Mouse (Mus musculus): Measurements from ENCODE around the gene Ehd3. TPM values are rescaled to one million over a fixed set of nuclear protein-coding genes. Genes with fewer than 3 reads are reported as not detected.

Gene Ehd3
- 10 to 100 TPM; 78.2 to 80.3 TPM for total RNA-seq (2021)
- long read RNA-seq, experiment 1, transcript Ehd3-201 (6 exons, 3,659 nt): major isoform, 50 of 65 reads
- long read RNA-seq, experiment 1, partial matches to known transcripts: 2 of 65 reads
- long read RNA-seq, experiment 1, other reads (novel, unspliced or antisense): 10 of 65 reads
- long read RNA-seq, experiment 2, transcript Ehd3-202 (1 exons, 3,528 nt): minor isoform, 6 of 65 reads
- long read RNA-seq, experiment 2, transcript Ehd3-201 (6 exons, 3,659 nt): major isoform, 52 of 65 reads
- long read RNA-seq, experiment 2, partial matches to known transcripts: 6 of 65 reads
- long read RNA-seq, experiment 2, other reads (novel, unspliced or antisense): 1 of 65 reads

DNA sequence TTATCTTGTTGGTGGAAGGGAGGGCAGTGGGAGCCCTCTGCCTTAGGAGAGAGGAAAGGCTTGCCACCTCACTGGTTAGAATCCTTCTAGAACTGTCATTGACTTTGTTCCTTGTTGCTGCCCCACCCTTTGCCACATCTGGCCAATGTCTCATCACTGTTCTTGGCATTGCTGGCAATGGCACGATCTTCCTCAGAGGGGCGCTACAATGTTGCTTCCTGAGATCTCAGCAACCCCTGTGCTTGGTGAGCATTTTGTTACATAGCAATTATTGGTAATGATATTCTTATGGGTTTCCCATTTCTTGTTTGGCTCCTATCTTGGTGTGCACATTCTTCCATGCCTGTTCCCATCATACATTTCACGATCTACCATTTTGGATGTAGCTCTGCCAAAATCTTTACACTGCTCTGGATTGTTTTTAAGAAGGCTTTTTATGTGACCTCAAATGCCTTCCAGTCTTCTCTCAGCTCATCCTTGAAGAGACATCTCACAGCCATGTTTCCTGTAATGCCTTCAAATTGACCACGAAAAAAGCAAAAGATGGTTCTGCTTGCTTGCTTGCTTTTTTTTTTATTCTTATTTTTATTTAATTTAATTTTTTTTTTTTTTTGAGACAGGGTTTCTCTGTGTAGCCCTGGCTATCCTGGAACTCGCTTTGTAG is at the start of gene Ehd3:
TSS of gene Ehd3 (plus strand) at position 614 of the 664 bp plus-strand sequence.
- DNase-seq (ENCODE audit: low spot score in 2 of 2): no peak
- intact Hi-C loops (cut with DNase I): loop anchor here (1.0 to 2.0 kb wide), 2 partner anchors 79 to 501 kb away; no protein-coding TSS in a partner anchor

DNA sequence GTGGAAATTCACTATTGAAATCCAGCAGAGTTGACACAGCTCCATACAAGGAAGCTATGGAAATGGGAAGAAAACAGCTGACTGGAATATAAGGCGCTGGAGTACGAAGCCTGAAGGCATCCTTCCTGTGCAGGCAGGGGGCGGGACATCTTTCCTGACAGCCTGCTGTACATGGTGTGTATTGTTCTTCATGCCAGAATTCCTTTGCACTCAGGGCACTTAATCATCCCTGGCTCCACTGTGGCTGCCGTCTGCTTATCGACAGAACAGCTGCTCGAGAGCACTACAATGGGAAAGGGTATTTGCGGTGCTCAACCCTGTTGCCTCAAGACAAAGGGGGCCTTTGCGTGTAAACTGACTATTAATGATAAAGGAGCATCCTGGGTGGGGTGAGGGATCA is 33.0 kb upstream of the Ehd3 start:
- intact Hi-C loops (cut with DNase I): no loop called here
- DNase-seq (ENCODE audit: low spot score in 2 of 2): peak in 1 of 2 experiments; percentile 2

DNA sequence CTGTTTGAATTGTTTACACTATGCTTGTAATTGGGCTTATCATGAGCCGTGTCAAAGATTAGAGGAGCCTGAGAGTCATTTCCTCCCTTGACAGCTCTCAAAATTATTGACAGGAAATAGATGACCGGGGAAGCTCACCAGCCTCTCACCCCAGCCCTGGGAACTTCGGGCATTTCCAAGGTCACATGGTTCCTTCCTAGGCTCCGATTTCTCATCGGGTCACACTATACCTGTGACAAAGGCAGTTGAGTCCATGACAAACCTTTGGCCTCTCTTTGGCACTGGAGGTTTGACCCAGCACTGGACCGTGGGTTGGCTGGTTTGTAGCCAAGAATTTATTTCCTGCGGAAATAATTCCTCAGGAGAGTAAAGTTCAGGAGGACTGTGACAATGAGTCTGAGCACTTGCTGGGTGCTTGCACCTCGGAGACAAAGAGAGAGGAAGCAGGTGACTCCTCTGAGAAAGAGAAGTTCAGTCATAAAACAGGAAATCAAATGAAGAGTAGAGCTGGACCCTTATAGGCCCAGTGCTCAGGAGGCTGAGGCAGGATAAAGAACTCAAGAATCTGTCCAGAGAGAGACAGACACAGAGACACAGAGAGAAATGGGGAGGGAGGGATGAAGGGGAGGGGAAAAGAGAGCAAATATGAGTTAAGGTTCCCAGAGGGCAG is 17.2 kb upstream of the Ehd3 start:
- no peak for DNase-seq (ENCODE audit: low spot score in 2 of 2)
- intact Hi-C loops (cut with DNase I): no loop called here

DNA sequence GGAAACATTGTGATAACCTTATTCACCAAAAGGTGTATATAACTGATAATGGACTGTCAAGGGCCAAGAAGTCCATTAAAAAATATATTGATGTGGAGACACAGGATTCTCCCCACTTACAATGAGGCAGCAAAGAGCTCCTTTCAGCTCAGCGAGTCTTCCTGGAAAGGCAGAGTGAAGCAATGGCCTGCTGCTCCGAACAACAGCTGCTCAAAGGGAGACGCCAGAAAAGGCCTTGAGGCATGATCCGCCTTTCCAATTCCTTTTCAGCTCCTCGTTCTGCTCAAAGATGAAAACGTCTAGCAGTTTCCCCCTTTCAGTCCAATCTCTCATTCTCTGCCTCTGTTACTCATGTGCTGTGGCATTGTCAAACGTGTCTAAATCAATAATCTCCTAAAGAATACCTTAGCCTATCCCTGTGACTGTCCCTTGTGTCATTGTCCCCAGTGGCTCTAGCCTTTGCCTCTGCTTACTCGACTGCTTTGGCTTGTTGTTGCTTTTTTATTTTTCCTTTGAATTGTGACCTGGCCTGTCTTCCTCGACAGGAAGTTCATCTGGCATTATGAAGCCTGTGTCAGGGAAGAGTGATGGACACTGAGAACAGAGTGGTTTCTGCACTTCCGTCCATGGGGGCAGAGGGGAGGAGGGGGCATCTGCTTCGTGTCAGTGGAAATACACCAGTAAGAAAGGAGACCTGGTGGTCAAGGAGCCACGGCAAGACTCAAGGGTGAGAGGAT is 13.5 kb upstream of the Ehd3 start:
- intact Hi-C loops (cut with DNase I): no loop called here
- no peak for DNase-seq (ENCODE audit: low spot score in 2 of 2)

DNA sequence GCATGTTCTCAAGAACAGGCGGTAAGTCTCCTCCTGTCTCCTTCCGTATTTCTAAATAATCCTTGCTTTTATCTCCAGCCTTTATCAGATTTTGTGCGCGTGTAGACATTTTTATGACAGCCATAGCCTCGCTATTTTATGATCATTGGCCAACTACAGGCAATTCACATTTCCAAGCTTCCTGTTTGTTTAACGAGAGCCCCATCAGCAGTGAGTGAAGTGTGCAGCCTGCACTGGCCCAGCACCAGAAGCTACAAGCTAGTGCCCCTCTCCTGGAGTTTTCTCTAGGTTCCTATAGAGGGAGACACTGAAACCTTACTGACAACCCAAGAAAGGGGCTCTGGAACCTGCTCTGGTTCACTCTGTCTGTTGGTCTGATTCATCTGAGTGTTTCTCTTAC is 7.1 kb upstream of the Ehd3 start:
- intact Hi-C loops (cut with DNase I): no loop called here
- no peak for DNase-seq (ENCODE audit: low spot score in 2 of 2)

DNA sequence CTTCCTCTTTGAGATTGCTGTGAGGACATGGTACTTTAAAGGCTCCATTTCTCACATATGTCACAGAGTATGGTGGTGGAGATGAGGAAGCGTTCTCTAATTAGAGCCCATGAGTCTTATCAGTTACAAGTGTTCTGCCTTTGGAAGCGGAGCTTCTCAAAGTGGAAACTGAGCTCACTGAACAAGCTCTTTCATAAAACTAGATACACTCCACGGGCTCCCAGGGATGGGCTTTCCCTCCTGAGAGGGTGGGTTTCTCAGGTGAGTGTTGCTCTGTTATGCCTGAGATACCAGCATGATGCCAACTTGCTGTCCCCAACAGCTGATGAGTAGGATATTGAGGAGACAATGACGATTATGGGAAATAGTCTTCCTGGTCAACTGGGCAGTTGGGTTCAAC is 6.2 kb upstream of the Ehd3 start:
- no peak for DNase-seq (ENCODE audit: low spot score in 2 of 2)
- intact Hi-C loops (cut with DNase I): no loop called here

DNA sequence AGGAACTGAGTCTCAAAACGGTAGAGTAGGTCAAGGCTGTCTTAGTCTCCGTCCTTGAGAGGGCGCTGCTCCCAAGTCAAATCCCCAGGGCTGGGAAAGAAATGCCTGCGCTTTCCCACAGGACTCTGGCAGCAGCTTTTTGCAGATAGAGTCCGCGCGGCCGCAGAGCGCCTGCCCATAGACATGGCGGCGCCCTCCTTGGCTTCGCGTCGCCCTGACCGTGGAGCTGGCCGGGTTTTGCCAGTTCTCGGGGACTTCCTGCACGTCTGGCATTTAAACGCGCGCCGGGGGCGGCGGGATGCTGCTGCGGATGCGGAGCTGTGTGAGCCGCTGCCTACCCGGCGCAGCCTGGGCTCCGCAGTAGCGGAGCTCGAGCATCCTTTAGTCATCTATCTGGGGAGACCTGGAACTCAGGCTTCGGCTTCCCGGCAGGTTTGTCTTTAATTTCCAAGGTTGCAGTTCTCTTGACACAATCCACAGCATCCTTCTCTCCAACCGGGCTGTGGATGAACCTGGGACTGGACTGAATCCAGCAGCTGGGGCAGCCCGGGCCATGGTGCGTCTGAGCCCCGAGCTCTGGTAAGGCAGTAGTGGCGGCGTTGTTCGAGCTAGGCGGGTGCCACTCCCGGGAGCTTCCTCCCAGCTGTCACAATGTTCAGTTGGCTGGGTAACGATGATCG is 798 bp downstream of the Ehd3 start:
- DNase-seq (ENCODE audit: low spot score in 2 of 2): peak; percentile 97 to 98
- intact Hi-C loops (cut with DNase I): loop anchor here (1.0 to 2.0 kb wide), 2 partner anchors 78 to 502 kb away; no protein-coding TSS in a partner anchor

DNA sequence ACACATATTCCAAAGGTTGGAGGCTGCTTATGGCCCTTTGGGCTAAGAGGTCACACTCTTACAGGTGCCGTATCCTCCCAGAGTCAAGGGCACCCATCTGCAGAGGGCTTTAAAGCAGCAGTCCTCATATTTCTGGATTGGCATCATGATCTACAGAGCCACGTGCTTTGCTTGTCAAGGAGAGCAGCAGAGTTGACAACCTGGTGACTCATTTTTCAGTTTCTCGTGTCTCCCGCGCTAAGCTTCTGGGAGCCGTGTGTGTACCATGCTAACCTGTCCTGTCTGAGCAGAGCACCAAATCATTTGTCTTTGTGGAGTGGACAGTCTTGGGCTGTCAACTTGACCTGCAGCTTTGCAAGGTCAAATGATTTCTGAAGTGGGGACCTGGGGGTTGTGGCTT is 2.4 kb downstream of the Ehd3 start:
- no peak for DNase-seq (ENCODE audit: low spot score in 2 of 2)
- intact Hi-C loops (cut with DNase I): no loop called here

DNA sequence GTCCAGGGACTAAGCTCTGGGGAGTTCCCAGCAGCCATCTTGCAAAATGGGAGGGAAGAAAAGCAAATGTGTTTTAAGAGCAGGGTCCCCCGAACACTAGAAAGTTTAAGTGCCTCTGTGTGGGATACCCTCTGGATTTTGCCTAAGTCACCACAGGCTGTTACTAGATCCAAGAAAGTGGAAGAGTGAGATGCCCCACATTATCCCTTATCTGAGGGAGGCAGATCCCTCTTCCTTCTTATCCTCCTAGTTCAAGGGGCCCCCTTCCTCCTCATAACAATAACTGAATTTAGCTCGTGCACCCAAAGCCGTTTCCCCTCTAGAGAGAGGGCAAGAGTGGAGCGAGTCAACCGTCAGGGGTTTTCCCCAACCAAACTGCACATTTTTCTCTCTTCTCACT is 3.3 kb downstream of the Ehd3 start:
- DNase-seq (ENCODE audit: low spot score in 2 of 2): no peak
- intact Hi-C loops (cut with DNase I): no loop called here

DNA sequence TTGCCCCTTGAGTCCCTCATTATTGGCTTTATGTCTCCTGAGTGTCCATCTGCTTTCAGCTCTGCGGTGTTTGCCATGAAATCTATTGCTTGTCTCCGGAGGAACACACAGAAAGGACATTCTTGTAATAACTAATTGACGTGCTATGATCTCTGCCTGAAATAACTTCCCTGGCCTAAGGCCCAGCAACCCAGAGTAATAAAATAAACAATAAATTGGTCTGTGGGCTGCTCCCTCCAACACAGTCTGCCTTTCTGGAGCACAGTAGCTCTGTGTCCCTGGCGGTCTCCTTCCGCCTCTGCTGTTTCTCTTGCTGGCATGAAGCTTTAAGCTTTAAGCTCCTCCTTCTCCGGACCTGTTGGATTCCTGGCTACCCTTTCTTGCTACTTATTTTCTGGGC is 4.5 kb downstream of the Ehd3 start:
- intact Hi-C loops (cut with DNase I): no loop called here
- peak in 1 of 2 experiments; percentile 46 for DNase-seq (ENCODE audit: low spot score in 2 of 2)

DNA sequence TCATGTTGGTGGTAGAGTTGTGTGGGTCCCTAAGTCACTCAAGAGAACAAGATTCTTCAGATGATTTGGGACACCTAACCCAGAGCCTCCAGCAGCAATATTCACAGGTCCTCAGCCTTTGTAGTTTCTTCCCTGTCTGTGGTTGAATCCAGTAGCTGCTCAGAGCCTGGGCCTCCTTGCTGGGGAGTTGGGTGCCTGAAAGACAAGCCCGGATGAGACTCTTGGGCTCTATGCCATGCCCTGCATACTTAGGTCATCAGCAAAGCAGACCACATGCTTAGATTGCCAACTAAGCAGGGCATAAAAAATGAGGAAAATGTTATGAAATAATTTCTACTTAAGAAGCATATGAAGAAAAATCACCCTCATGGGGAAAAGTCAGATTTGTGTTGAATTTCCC is 6.9 kb downstream of the Ehd3 start:
- intact Hi-C loops (cut with DNase I): no loop called here
- no peak for DNase-seq (ENCODE audit: low spot score in 2 of 2)

DNA sequence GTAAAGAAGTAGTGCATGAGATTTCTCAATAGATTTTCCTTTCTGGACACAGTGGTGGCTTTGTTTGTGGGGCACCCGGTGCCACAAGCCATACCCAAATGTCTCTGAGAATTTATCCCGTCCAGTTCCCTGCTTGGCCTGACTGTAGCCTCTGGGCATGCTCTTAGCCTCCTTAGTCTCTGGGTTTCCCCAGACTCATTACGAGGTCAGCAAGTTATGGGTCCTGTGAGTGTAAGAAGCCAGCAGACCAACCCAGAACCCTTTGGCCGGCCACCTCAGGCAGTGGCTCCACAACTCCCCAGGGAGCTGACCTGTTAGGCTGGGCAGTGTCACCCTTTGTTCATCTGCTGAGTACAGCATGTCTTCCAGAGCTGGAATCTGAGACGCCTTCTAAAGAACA is 7.6 kb downstream of the Ehd3 start:
- no peak for DNase-seq (ENCODE audit: low spot score in 2 of 2)
- intact Hi-C loops (cut with DNase I): no loop called here

DNA sequence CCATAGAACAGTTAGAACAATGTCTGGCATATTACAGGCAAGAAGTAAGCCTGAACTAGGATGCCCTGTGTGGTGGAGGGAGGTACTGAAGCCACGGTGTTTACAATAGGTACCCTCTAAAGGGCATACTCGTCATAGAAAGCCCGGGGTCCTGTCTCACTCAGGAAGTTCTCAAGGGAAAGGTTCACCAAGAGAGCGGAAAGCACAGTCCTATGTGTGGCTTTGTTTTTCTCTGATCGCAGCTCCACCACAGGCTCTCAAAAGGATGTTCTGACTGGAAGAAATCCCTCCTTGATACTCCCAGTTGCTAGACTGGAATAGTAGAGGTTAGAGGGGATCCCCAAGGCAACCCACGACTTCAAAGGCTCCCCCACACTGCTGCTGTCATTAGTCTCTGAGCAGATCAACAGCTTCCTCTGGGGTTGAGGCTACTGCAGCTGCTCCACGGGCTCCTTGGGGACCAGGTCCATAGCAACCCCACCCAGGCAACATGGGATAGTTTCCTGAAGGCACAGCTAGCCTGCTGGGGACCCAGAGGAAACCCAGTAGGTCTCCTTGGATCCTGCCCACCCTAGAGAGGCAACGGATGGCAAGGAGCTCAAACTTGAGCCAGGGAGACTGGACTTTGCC is 9.2 kb downstream of the Ehd3 start:
- no peak for DNase-seq (ENCODE audit: low spot score in 2 of 2)

DNA sequence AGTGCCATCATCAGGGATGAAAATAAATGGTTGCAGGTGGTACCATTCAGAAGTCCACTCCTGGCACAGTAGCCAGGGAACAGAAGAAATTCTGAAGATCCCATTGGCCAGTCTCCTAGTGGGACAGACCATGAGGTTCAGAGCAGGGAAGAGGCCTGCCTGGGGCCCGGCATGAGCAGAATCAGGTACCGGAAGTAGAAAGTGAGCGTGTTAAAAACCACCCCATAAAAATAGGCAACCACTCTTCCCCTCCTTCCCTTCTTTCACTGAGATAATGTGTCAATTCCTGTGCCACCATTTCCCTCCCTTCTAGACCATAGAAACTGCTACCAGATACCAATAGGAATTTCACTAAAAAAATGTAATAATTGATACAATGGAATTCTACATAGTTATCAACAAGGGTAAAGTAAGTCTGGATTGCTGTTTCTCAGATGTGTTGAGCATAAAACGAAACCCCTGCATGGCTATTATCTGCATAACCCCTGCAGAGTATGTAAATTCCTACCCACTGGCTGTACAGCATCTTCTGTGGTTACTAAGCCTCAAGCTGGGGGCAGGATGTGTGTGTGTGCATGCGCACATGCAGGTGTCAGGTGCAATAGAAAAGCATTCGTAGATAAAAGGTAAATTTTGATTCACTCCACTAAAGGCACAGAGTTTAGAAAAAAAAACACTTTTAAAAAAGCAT is 10.7 kb downstream of the Ehd3 start:
- no peak for DNase-seq (ENCODE audit: low spot score in 2 of 2)
- intact Hi-C loops (cut with DNase I): no loop called here

More for the DNA sequence above, 9.2 kb downstream of the Ehd3 start:
- intact Hi-C loops (cut with DNase I): no loop called here

DNA sequence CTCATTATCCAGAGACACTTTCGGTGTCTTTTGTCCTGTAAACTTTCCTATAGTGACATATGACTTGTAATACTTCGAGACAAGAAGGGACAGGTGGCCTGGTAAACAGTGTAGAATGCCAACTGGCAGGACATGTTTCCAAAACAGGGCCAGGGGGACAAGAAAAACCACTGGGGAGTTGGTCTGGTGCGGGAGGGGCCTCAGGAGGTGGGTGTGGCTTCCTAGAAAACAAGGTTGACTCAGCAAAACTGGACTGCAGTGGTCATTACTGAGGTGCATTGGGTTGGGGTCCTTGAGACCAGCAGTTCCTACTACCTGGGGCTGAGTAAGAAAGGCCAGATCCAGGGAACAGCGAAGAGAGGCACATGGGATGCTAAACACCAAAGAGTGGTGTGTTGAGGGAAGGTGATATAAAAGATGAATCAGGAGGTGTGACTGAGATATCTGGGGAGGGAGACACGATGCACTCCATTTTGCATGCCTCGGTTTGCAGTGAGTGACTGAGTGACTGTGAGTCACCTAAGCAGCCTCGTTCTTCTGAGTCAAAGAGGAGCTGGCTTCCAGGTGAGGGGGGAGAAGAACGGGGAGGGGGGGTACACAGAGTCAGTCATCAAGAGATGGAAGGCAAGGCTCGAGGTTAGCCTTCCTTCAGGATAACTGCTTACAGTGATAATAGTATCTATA is 13.9 kb downstream of the Ehd3 start:
- no peak for DNase-seq (ENCODE audit: low spot score in 2 of 2)
- intact Hi-C loops (cut with DNase I): no loop called here

DNA sequence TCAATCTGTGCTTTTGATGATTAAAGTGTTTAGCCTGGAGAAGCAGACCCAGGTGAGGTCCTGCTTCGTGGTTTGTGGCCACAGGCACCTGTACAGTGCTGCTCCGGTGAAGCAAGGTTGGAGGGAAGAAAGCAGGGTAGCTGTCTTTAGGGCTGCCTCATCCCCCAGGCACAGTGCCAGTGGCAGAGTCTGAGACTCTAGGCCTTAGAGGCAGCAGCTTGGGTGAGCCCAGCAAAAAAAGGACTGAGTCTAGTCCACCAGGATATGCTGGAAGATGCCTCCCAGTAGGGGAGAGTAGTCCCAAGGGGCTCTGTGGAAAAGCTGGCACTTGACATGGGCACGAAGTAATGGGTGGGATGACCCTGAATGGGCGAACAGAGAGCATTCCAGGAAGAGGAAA is 15.0 kb downstream of the Ehd3 start:
- intact Hi-C loops (cut with DNase I): no loop called here
- no peak for DNase-seq (ENCODE audit: low spot score in 2 of 2)

DNA sequence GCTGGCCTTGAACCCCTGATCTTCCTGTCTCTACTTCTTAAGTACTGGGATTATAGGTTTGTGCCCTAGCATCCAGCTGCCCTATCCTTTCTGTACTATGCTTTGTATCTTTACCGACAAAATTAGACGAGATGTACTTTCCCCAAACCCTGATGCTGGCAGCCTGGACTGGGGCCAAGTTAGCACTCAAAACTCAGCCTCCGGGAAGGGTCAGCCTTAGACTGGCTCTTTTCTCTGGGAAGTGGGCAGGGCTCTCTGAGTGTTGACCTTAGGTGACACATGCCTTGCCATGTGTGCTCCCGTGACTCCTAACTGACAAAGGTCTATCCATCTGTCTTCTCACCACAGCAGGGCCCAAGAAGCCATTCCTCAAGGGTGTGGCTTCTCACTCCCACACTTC is 16.8 kb downstream of the Ehd3 start:
- intact Hi-C loops (cut with DNase I): no loop called here
- DNase-seq (ENCODE audit: low spot score in 2 of 2): no peak

DNA sequence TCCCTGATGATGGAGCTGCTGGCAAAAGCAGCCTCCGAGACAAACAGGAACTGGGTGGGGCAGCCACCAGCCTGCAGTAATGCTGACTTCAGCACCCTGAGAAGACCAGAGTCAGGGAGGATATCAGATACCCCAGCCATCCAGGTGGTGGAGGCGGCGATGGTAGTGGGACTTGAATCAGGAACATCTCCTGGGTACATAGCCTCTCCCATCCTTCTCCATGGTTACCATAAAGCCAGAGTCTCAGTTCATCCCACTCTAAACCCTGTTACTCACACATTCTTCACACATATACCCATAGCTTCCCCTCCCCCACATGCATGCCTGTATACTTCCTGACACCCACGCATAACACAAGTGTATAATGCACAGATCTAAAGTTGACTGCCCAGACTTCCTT is 18.3 kb downstream of the Ehd3 start:
- DNase-seq (ENCODE audit: low spot score in 2 of 2): peak in 1 of 2 experiments; percentile 69

More for the DNA sequence above, 18.3 kb downstream of the Ehd3 start:
- intact Hi-C loops (cut with DNase I): no loop called here

Measured in left cerebral cortex, postnatal 14 days (tissue).